Mouse (Mus musculus): ENCODE measurements around the gene Lmbr1l. TPM values are rescaled to one million over a fixed set of nuclear protein-coding genes. Genes with fewer than 3 reads are reported as not detected.
A peak's percentile ranks its signal among the peaks of the same experiment; 100 is the strongest.

The Lmbr1l gene
- total RNA-seq, 2 experiments from 2014 or later: 15.4 to 16.1 TPM

GRCm38 (mm10) chr15:98897928-98898800 lies 19.9 kb downstream of the Lmbr1l start, which contains the start of gene Dhh:
Gene Dhh, minus strand, starts transcription at chr15:98898540.
- DNase-seq: peak; percentile 16 to 22
- intact Hi-C loops (cut with DNase I): loop anchor here (2.0 kb wide), 1 partner anchor 19 kb away; no protein-coding TSS in a partner anchor

- DNase-seq: peak; percentile 39 to 55
- intact Hi-C loops (cut with DNase I): loop anchor here (2.0 kb wide), 1 partner anchor 19 kb away; no protein-coding TSS in a partner anchor
Observed at GRCm38 (mm10) chr15:98897495-98897894, 20.5 kb downstream of the Lmbr1l start.

- DNase-seq: peak; percentile 52 to 63
Observed at GRCm38 (mm10) chr15:98895635-98896589, 22.1 kb downstream of the Lmbr1l start.

GRCm38 (mm10) chr15:98894746-98895634 lies 23.0 kb downstream of the Lmbr1l start:
- intact Hi-C loops (cut with DNase I): no loop called here

More at GRCm38 (mm10) chr15:98895635-98896589, 22.1 kb downstream of the Lmbr1l start:
- intact Hi-C loops (cut with DNase I): loop anchor here (2.0 kb wide), 1 partner anchor 21 kb away; no protein-coding TSS in a partner anchor

GRCm38 (mm10) chr15:98893940-98894745 lies 23.9 kb downstream of the Lmbr1l start, which contains the start of gene Rhebl1:
Gene Rhebl1, minus strand, starts transcription at chr15:98894540.
- DNase-seq: peak; percentile 42 to 59
- intact Hi-C loops (cut with DNase I): no loop called here

More at GRCm38 (mm10) chr15:98894746-98895634, 23.0 kb downstream of the Lmbr1l start:
- peak in 1 of 2 experiments; percentile 38 for DNase-seq

GRCm38 (mm10) chr15:98893036-98893435 lies 25.0 kb downstream of the Lmbr1l start:
- intact Hi-C loops (cut with DNase I): no loop called here

GRCm38 (mm10) chr15:98891907-98892606 lies 26.0 kb downstream of the Lmbr1l start:
- peak; percentile 80 to 84 for DNase-seq
- intact Hi-C loops (cut with DNase I): loop anchor here (1.0 kb wide), 2 partner anchors 36 to 102 kb away; no protein-coding TSS in a partner anchor

More at GRCm38 (mm10) chr15:98893036-98893435, 25.0 kb downstream of the Lmbr1l start:
- DNase-seq: no peak

GRCm38 (mm10) chr15:98891198-98891742 lies 26.8 kb downstream of the Lmbr1l start:
- intact Hi-C loops (cut with DNase I): no loop called here
- DNase-seq: no peak

- intact Hi-C loops (cut with DNase I): no loop called here
- no peak for DNase-seq
Observed at GRCm38 (mm10) chr15:98887526-98887925, 30.5 kb downstream of the Lmbr1l start.

GRCm38 (mm10) chr15:98886667-98887387 lies 31.2 kb downstream of the Lmbr1l start:
- DNase-seq: no peak
- intact Hi-C loops (cut with DNase I): no loop called here

- DNase-seq: no peak
- intact Hi-C loops (cut with DNase I): loop anchor here (5.0 kb wide), 1 partner anchor 33 kb away; the partner anchor contains the start of gene Lmbr1l
Observed at GRCm38 (mm10) chr15:98884106-98884505, 33.9 kb downstream of the Lmbr1l start.

GRCm38 (mm10) chr15:98883661-98884060 lies 34.4 kb downstream of the Lmbr1l start:
- intact Hi-C loops (cut with DNase I): loop anchor here (5.0 kb wide), 1 partner anchor 34 kb away; the partner anchor contains the start of gene Lmbr1l
- no peak for DNase-seq

- intact Hi-C loops (cut with DNase I): loop anchor here (5.0 kb wide), 1 partner anchor 36 kb away; the partner anchor contains the start of gene Lmbr1l
- DNase-seq: no peak
Observed at GRCm38 (mm10) chr15:98881656-98882008, 36.4 kb downstream of the Lmbr1l start.

GRCm38 (mm10) chr15:98880978-98881655 lies 36.9 kb downstream of the Lmbr1l start:
- peak; percentile 91 to 92 for DNase-seq
- intact Hi-C loops (cut with DNase I): loop anchor here (5.0 kb wide), 1 partner anchor 36 kb away; the partner anchor contains the start of gene Lmbr1l

- intact Hi-C loops (cut with DNase I): loop anchor here (1.0 to 5.0 kb wide), 2 partner anchors 50 to 120 kb away; no protein-coding TSS in a partner anchor
- peak; percentile 80 to 88 for DNase-seq
Observed at GRCm38 (mm10) chr15:98877331-98877730, 40.7 kb downstream of the Lmbr1l start.
